8 mouse cellular contexts compared by ENCODE assay signal in genomic region chr9:34912996-34913395, GRCm38 (mm10).
DNase-seq lines count a peak whose midpoint lies in the region; ATAC-seq and TF ChIP-seq lines count a peak whose summit lies in the region.

No protein-coding gene starts in this region.

- H3K4me3 ChIP-seq in midbrain, embryonic 10.5 days, result no peak overlapping the region
- no peak overlapping the region for H3K4me3 ChIP-seq in midbrain, postnatal 0 days (ENCODE audit: low read depth, low read length)
- H3K4me3 ChIP-seq in hindbrain, embryonic 14.5 days (replicated peaks; ENCODE audit: low read length), result no peak overlapping the region
- no peak overlapping the region for H3K4me3 ChIP-seq in lung, postnatal 0 days (ENCODE audit: low read depth, low read length)

- H3K27ac ChIP-seq in midbrain, embryonic 10.5 days (replicated peaks), result no peak overlapping the region
- no peak overlapping the region for H3K27ac ChIP-seq in midbrain, postnatal 0 days (ENCODE audit: low read depth, low read length)
- H3K27ac ChIP-seq in hindbrain, embryonic 14.5 days, result no peak overlapping the region; the same call in 1 of the 2 replicates
- no peak overlapping the region for H3K27ac ChIP-seq in lung, postnatal 0 days (ENCODE audit: low read length)

- TF ChIP-seq CTCF in midbrain, postnatal 0 days (IDR thresholded peaks at IDR 0.05), result no peak
- no peak for TF ChIP-seq CTCF in lung, postnatal 0 days (IDR thresholded peaks at IDR 0.05)

- H3K36me3 ChIP-seq in midbrain, embryonic 10.5 days, result no peaks in the 10 kb centered on the region
- H3K36me3 ChIP-seq in midbrain, postnatal 0 days (ENCODE audit: insufficient read depth, low read length), result no peaks in the 10 kb centered on the region
- H3K36me3 ChIP-seq in hindbrain, embryonic 14.5 days (replicated peaks; ENCODE audit: control insufficient read depth, insufficient read depth), result no peaks in the 10 kb centered on the region
- H3K36me3 ChIP-seq in lung, postnatal 0 days (ENCODE audit: insufficient read depth, low read length), result no peaks in the 10 kb centered on the region

- H3K27me3 ChIP-seq in midbrain, embryonic 10.5 days (ENCODE audit: low read depth, poor library complexity, severe bottlenecking), result no peaks in the 10 kb centered on the region
- H3K27me3 ChIP-seq in midbrain, postnatal 0 days (ENCODE audit: insufficient read depth, low read length), result no peaks in the 10 kb centered on the region
- no peaks in the 10 kb centered on the region for H3K27me3 ChIP-seq in hindbrain, embryonic 14.5 days (ENCODE audit: control insufficient read depth, insufficient read depth, low read length)
- H3K27me3 ChIP-seq in lung, postnatal 0 days (replicated peaks; ENCODE audit: insufficient read depth, low read length), result no peaks in the 10 kb centered on the region

- no peaks in the 10 kb centered on the region for H3K9me3 ChIP-seq in midbrain, embryonic 10.5 days (replicated peaks)
- H3K9me3 ChIP-seq in midbrain, postnatal 0 days (ENCODE audit: low read length), result no peaks in the 10 kb centered on the region
- H3K9me3 ChIP-seq in hindbrain, embryonic 14.5 days (ENCODE audit: control insufficient read depth, low read length), result no peaks in the 10 kb centered on the region
- no peaks in the 10 kb centered on the region for H3K9me3 ChIP-seq in lung, postnatal 0 days (ENCODE audit: low read length)

- no peak overlapping the region for H3K4me2 ChIP-seq in midbrain, postnatal 0 days (ENCODE audit: low read depth, low read length, poor library complexity, severe bottlenecking)
- H3K4me2 ChIP-seq in hindbrain, embryonic 14.5 days (replicated peaks), result no peak overlapping the region
- no peak overlapping the region for H3K4me2 ChIP-seq in lung, postnatal 0 days (replicated peaks; ENCODE audit: low read depth, low read length)

- WGBS in midbrain, embryonic 10.5 days, result 8% methylated on average over 5 of the region's 5 CpGs
- 17% methylated on average over 5 of the region's 5 CpGs for WGBS in midbrain, postnatal 0 days
- WGBS in hindbrain, embryonic 14.5 days, result 12% methylated on average over 5 of the region's 5 CpGs
- 3% methylated on average over 5 of the region's 5 CpGs for WGBS in lung, postnatal 0 days

- H3K4me1 ChIP-seq in midbrain, embryonic 10.5 days, result no peaks in the 10 kb centered on the region
- no peaks in the 10 kb centered on the region for H3K4me1 ChIP-seq in midbrain, postnatal 0 days (ENCODE audit: insufficient read depth, low read length)
- H3K4me1 ChIP-seq in hindbrain, embryonic 14.5 days (replicated peaks; ENCODE audit: control insufficient read depth, insufficient read depth, low read length), result no peaks in the 10 kb centered on the region
- no peaks in the 10 kb centered on the region for H3K4me1 ChIP-seq in lung, postnatal 0 days (ENCODE audit: insufficient read depth, low read depth, low read length)

- no peak for TF ChIP-seq EP300 in lung, postnatal 0 days (IDR thresholded peaks at IDR 0.05)

- ATAC-seq in midbrain, postnatal 0 days (ENCODE audit: low FRiP score), result no peak
- ATAC-seq in hindbrain, embryonic 14.5 days (ENCODE audit: low FRiP score), result peak; percentile 41; the same call in 1 of the 2 replicates
- no peak for ATAC-seq in lung, postnatal 0 days

- H3K9ac ChIP-seq in midbrain, postnatal 0 days (replicated peaks; ENCODE audit: low read length, poor library complexity, severe bottlenecking), result no peak overlapping the region
- H3K9ac ChIP-seq in hindbrain, embryonic 14.5 days, result no peak overlapping the region
- no peak overlapping the region for H3K9ac ChIP-seq in lung, postnatal 0 days (replicated peaks; ENCODE audit: low read depth)

- peak; percentile 72 for DNase-seq in midbrain, embryonic 10.5 days (ENCODE audit: low spot score)
- DNase-seq in midbrain, postnatal 0 days (ENCODE audit: low spot score), result no peak
- DNase-seq in c-Kit-positive CD71-negative TER-119-negative erythroid progenitor cells, embryonic 14.5 days (ENCODE audit: low read depth), result peak; percentile 31
- DNase-seq in hindbrain, embryonic 14.5 days (ENCODE audit: low spot score), result peak; percentile 66
- DNase-seq in lung, postnatal 0 days (ENCODE audit: low spot score), result peak; percentile 65
- DNase-seq in urinary bladder, postnatal 36 days (ENCODE audit: low spot score in 2 of 2), result peak; percentile 19 to 22
- no peak for DNase-seq in cerebellum, postnatal 36 days
- DNase-seq in right cerebral cortex, postnatal 4 days, result no peak

Comparison
In these comparisons a context has a peak if more than half of its experiments do, and no peak if none do; other contexts are left out.
1. DNase-seq: peak in midbrain, embryonic 10.5 days (single experiment), c-Kit-positive CD71-negative TER-119-negative erythroid progenitor cells, embryonic 14.5 days (single experiment), hindbrain, embryonic 14.5 days (single experiment), lung, postnatal 0 days (single experiment) and urinary bladder, postnatal 36 days (2 of 2); none in midbrain, postnatal 0 days (single experiment), cerebellum, postnatal 36 days (0 of 2) and right cerebral cortex, postnatal 4 days (single experiment).